Mouse (Mus musculus): ENCODE results near the gene Nrip1. TPM values are rescaled to one million over a fixed set of nuclear protein-coding genes. Genes with fewer than 3 reads are reported as not detected.
"Not testable (repeated sequence)": the region's sequence is repeated elsewhere in the genome, so short reads cannot be mapped to it uniquely, and the experiment has no call there.

Nrip1 gene
- total and polyA plus RNA-seq, 2 experiments from 2014 or later, result 26.5 to 30.0 TPM

GRCm38 (mm10) chr16:76413581-76413980 lies 40.0 kb upstream of the Nrip1 start:
- H3K4me2 ChIP-seq (ENCODE audit: low read depth, low read length), result no peak overlapping the region
- DNase-seq (ENCODE audit: low spot score) (no peak), ATAC-seq (no peak)
- TF ChIP-seq CTCF (IDR thresholded peaks at IDR 0.05; ENCODE audit: low read depth), result no peak
- H3K4me3 ChIP-seq (ENCODE audit: low read length), result no peak overlapping the region
- H3K4me1 ChIP-seq (ENCODE audit: insufficient read depth, low read length), result no peaks in the 10 kb centered on the region
- no peaks in the 10 kb centered on the region for H3K27me3 ChIP-seq (ENCODE audit: insufficient read depth, low read length)
- H3K27ac ChIP-seq, result no peak overlapping the region
- no peak overlapping the region for H3K9ac ChIP-seq (replicated peaks; ENCODE audit: low read length)
- WGBS, result 94% methylated on average over 8 of the region's 8 CpGs
- H3K36me3 ChIP-seq (ENCODE audit: insufficient read depth, low read length), result no peaks in the 10 kb centered on the region
- H3K9me3 ChIP-seq (ENCODE audit: low read length), result no peaks in the 10 kb centered on the region

DNA sequence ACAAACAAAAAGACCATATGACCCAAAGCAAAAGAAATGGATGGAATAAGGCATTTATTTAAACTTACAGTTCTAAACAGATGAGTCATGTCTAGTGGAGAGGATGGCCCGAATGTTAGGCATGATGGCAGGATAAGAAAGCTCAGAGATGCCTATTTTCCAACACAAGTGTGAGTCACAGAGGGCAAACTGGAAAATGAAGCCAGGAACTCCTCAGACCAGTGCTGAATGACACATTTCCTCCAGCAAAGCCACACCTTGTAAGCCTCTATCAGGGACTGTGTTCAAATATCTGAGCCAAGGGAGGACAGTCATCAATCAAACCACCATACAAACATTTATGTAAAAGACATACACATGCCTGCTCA lies 35.7 kb upstream of the Nrip1 start:
- no peak overlapping the region for H3K9ac ChIP-seq (replicated peaks; ENCODE audit: low read length)
- ATAC-seq (no peak), DNase-seq (ENCODE audit: low spot score) (no peak)
- no peaks in the 10 kb centered on the region for H3K4me1 ChIP-seq (ENCODE audit: insufficient read depth, low read length)
- no peaks in the 10 kb centered on the region for H3K27me3 ChIP-seq (ENCODE audit: insufficient read depth, low read length)
- WGBS, result 67% methylated on average over 1 of the region's 1 CpGs
- H3K4me3 ChIP-seq (ENCODE audit: low read length), result no peak overlapping the region
- no peak for TF ChIP-seq CTCF (IDR thresholded peaks at IDR 0.05; ENCODE audit: low read depth)
- H3K36me3 ChIP-seq (ENCODE audit: insufficient read depth, low read length), result no peaks in the 10 kb centered on the region
- H3K9me3 ChIP-seq (ENCODE audit: low read length), result no peaks in the 10 kb centered on the region
- no peak overlapping the region for H3K27ac ChIP-seq
- H3K4me2 ChIP-seq (ENCODE audit: low read depth, low read length), result no peak overlapping the region

GRCm38 (mm10) chr16:76408696-76409354 lies 35.2 kb upstream of the Nrip1 start:
- 81% methylated on average over 4 of the region's 4 CpGs for WGBS
- no peaks in the 10 kb centered on the region for H3K9me3 ChIP-seq (ENCODE audit: low read length)
- no peak overlapping the region for H3K9ac ChIP-seq (replicated peaks; ENCODE audit: low read length)
- no peak overlapping the region for H3K4me2 ChIP-seq (ENCODE audit: low read depth, low read length)
- no peak for DNase-seq (ENCODE audit: low spot score)
- ATAC-seq, result no peak
- no peaks in the 10 kb centered on the region for H3K4me1 ChIP-seq (ENCODE audit: insufficient read depth, low read length)
- H3K36me3 ChIP-seq (ENCODE audit: insufficient read depth, low read length), result no peaks in the 10 kb centered on the region
- no peak overlapping the region for H3K4me3 ChIP-seq (ENCODE audit: low read length)
- no peak overlapping the region for H3K27ac ChIP-seq
- no peaks in the 10 kb centered on the region for H3K27me3 ChIP-seq (ENCODE audit: insufficient read depth, low read length)
- no peak for TF ChIP-seq CTCF (IDR thresholded peaks at IDR 0.05; ENCODE audit: low read depth)

GRCm38 (mm10) chr16:76408241-76408640 lies 34.6 kb upstream of the Nrip1 start:
- Histone ChIP-seq H3K27ac (no peak overlapping the region), H3K27me3 (ENCODE audit: insufficient read depth, low read length) (no peaks in the 10 kb centered on the region), H3K4me2 (ENCODE audit: low read depth, low read length) (no peak overlapping the region), H3K36me3 (ENCODE audit: insufficient read depth, low read length) (no peaks in the 10 kb centered on the region), H3K9me3 (ENCODE audit: low read length) (no peaks in the 10 kb centered on the region), H3K4me3 (ENCODE audit: low read length) (no peak overlapping the region), H3K4me1 (ENCODE audit: insufficient read depth, low read length) (no peaks in the 10 kb centered on the region), H3K9ac (replicated peaks; ENCODE audit: low read length) (no peak overlapping the region)
- DNase-seq (ENCODE audit: low spot score), result no peak
- ATAC-seq, result no peak
- 86% methylated on average over 8 of the region's 8 CpGs for WGBS
- TF ChIP-seq CTCF (IDR thresholded peaks at IDR 0.05; ENCODE audit: low read depth), result no peak

DNA sequence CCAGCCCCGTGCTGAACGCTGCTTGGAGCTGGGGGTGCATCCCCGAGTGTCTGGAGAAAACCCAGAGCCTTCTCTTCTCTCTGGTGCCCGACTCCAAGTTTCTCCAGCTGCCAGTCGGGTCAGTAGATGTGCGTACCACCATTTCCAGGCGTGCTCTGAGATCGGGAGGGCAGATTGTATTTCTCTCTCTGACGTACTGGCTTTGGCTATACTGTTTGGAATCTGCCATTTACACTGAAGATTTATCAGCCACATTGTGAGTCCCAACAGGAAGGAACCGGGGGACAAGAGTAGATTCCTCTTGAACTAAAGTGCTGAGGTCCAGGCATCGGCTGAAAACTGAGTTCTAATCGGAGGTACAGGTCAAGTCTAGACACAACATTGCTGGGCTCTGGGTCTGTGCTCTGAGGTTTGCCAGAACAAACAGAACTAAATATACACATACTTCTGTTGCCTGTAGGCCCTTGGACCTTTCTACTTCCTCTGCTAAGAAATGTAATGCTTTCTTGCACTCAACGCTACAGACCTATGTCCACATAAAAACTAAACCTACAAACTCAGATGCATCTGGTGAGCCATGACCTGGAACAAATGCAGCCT lies 33.8 kb upstream of the Nrip1 start:
- H3K36me3 ChIP-seq (ENCODE audit: insufficient read depth, low read length), result no peaks in the 10 kb centered on the region
- no peaks in the 10 kb centered on the region for H3K4me1 ChIP-seq (ENCODE audit: insufficient read depth, low read length)
- no peak overlapping the region for H3K4me3 ChIP-seq (ENCODE audit: low read length)
- WGBS, result 79% methylated on average over 13 of the region's 13 CpGs
- H3K27me3 ChIP-seq (ENCODE audit: insufficient read depth, low read length), result no peaks in the 10 kb centered on the region
- DNase-seq (ENCODE audit: low spot score), result no peak
- ATAC-seq, result no peak
- H3K4me2 ChIP-seq (ENCODE audit: low read depth, low read length), result 0 out of 2 replicates have a peak overlapping the region, but pooled peaks have one; percentile 3
- no peak overlapping the region for H3K27ac ChIP-seq
- no peaks in the 10 kb centered on the region for H3K9me3 ChIP-seq (ENCODE audit: low read length)
- no peak for TF ChIP-seq CTCF (IDR thresholded peaks at IDR 0.05; ENCODE audit: low read depth)
- H3K9ac ChIP-seq (replicated peaks; ENCODE audit: low read length), result no peak overlapping the region

GRCm38 (mm10) chr16:76406897-76407296 lies 33.3 kb upstream of the Nrip1 start:
- no peak for ATAC-seq
- no peak overlapping the region for H3K4me3 ChIP-seq (ENCODE audit: low read length)
- no peak overlapping the region for H3K9ac ChIP-seq (replicated peaks; ENCODE audit: low read length)
- H3K27ac ChIP-seq, result no peak overlapping the region
- no peaks in the 10 kb centered on the region for H3K4me1 ChIP-seq (ENCODE audit: insufficient read depth, low read length)
- no peaks in the 10 kb centered on the region for H3K27me3 ChIP-seq (ENCODE audit: insufficient read depth, low read length)
- no peak for DNase-seq (ENCODE audit: low spot score)
- WGBS, result 46% methylated on average over 7 of the region's 7 CpGs
- no peak for TF ChIP-seq CTCF (IDR thresholded peaks at IDR 0.05; ENCODE audit: low read depth)
- no peaks in the 10 kb centered on the region for H3K9me3 ChIP-seq (ENCODE audit: low read length)
- no peaks in the 10 kb centered on the region for H3K36me3 ChIP-seq (ENCODE audit: insufficient read depth, low read length)
- H3K4me2 ChIP-seq (ENCODE audit: low read depth, low read length), result 0 out of 2 replicates have a peak overlapping the region, but pooled peaks have one; percentile 3

GRCm38 (mm10) chr16:76406319-76406718 lies 32.7 kb upstream of the Nrip1 start:
- no peaks in the 10 kb centered on the region for H3K36me3 ChIP-seq (ENCODE audit: insufficient read depth, low read length)
- whole genome bisulfite sequencing, result 92% methylated on average over 7 of the region's 7 CpGs
- no peaks in the 10 kb centered on the region for H3K4me1 ChIP-seq (ENCODE audit: insufficient read depth, low read length)
- H3K9ac ChIP-seq (replicated peaks; ENCODE audit: low read length), result no peak overlapping the region
- ATAC-seq (no peak), DNase-seq (ENCODE audit: low spot score) (no peak)
- no peaks in the 10 kb centered on the region for H3K9me3 ChIP-seq (ENCODE audit: low read length)
- no peaks in the 10 kb centered on the region for H3K27me3 ChIP-seq (ENCODE audit: insufficient read depth, low read length)
- TF ChIP-seq CTCF (IDR thresholded peaks at IDR 0.05; ENCODE audit: low read depth), result no peak
- H3K27ac ChIP-seq, result no peak overlapping the region
- no peak overlapping the region for H3K4me3 ChIP-seq (ENCODE audit: low read length)
- H3K4me2 ChIP-seq (ENCODE audit: low read depth, low read length), result no peak overlapping the region

GRCm38 (mm10) chr16:76403305-76403704 lies 29.7 kb upstream of the Nrip1 start:
- not testable (repeated sequence) for H3K4me2 ChIP-seq (ENCODE audit: low read depth, low read length); DNase-seq (ENCODE audit: low spot score); H3K4me1 ChIP-seq (ENCODE audit: insufficient read depth, low read length); ATAC-seq; H3K9ac ChIP-seq (replicated peaks; ENCODE audit: low read length); H3K4me3 ChIP-seq (ENCODE audit: low read length); H3K9me3 ChIP-seq (ENCODE audit: low read length); H3K27me3 ChIP-seq (ENCODE audit: insufficient read depth, low read length); H3K27ac ChIP-seq; H3K36me3 ChIP-seq (ENCODE audit: insufficient read depth, low read length)
- WGBS, result 92% methylated on average over 22 of the region's 24 CpGs
